In the genomic region with DNA sequence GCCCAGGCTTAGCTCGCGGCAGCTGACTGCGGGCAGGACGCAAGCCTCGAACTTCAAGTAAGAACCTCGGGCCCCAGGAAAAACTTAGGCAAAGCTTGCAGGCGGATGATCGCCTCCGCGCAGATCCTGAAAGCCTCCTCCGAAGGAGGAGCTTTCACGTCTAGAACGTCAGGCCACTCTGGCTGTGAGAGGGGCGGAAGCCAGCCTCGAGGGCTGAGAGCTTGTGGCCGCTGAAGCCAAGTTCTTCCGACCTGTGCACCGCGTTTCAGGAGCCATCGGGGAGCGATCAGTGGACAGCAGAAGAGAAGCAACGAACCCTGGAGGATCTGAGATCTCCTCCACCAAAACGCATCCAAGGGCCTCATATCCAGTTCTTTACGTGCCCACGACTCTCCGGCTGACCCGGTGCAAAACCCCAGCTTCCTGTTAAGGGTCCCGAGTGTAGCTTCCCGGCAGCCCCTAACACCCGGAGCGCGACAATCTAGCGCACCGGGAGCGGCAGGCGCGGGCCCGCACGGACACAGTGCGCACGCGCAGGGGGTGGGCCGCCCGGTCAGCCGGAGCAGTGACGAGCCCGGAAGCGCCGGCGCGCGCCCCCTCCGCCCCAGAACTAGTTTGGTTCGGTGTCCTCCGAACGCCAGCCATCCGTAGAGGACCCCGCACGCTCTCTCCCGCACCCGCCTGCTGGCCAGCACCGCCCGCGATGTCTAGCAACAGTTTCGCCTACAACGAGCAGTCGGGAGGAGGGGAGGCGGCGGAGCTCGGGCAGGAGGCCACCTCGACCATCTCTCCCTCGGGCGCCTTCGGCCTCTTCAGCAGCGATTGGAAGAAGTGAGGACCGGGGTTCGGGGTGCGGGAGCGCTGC, we compare ENCODE assay signal across 8 mouse cellular contexts. TPM values are rescaled to one million over a fixed set of nuclear protein-coding genes. Genes with fewer than 3 reads are reported as not detected.
DNase-seq lines count a peak whose midpoint lies in the region; ATAC-seq and TF ChIP-seq lines count a peak whose summit lies in the region.

Gene Ap3b1 (plus strand): TSS at position 560 of the 865 bp plus-strand sequence.

- TF ChIP-seq POLR2A in cerebellum, adult 2 months (IDR thresholded peaks at IDR 0.05; ENCODE audit: borderline replicate concordance, insufficient read depth, low read length): peak; percentile 83

- peak within 1 kb of the TSS; percentile 85 for H3K4me3 ChIP-seq in cerebellum, adult 2 months (replicated peaks; ENCODE audit: insufficient read depth, low read depth, low read length)
- peak within 1 kb of the TSS; percentile 81 for H3K4me3 ChIP-seq in forebrain, postnatal 0 days (ENCODE audit: low read depth, low read length)
- peak within 1 kb of the TSS; percentile 86 for H3K4me3 ChIP-seq in lung, postnatal 0 days (ENCODE audit: low read depth, low read length)

- peak within 1 kb of the TSS; percentile 27 for H3K27ac ChIP-seq in cerebellum, adult 2 months (ENCODE audit: insufficient read depth, low read length)
- peak within 1 kb of the TSS; percentile 78 for H3K27ac ChIP-seq in forebrain, postnatal 0 days (ENCODE audit: low read depth, low read length)
- peak within 1 kb of the TSS; percentile 92 for H3K27ac ChIP-seq in lung, postnatal 0 days (ENCODE audit: low read length)

- WGBS in cerebellum, adult 2 months: under 1% methylated on average over 79 of the region's 79 CpGs
- WGBS in forebrain, postnatal 0 days: under 1% methylated on average over 76 of the region's 79 CpGs
- WGBS in lung, postnatal 0 days: 3% methylated on average over 51 of the region's 79 CpGs

- no peak for TF ChIP-seq EP300 in lung, postnatal 0 days (IDR thresholded peaks at IDR 0.05)

- peak within 1 kb of the TSS; percentile 72 for H3K9ac ChIP-seq in forebrain, postnatal 0 days
- peak within 1 kb of the TSS; percentile 89 for H3K9ac ChIP-seq in lung, postnatal 0 days (replicated peaks; ENCODE audit: low read depth)

- H3K4me1 ChIP-seq in cerebellum, adult 2 months (ENCODE audit: control insufficient read depth, insufficient read depth, low read length): peaks cover 5% of the 10 kb centered on the region; the same call in 1 of the 2 replicates
- peaks cover 6% of the 10 kb centered on the region; the same call in 1 of the 2 replicates for H3K4me1 ChIP-seq in forebrain, postnatal 0 days (ENCODE audit: insufficient read depth)
- peaks cover 10% of the 10 kb centered on the region; the same call in 1 of the 2 replicates for H3K4me1 ChIP-seq in lung, postnatal 0 days (ENCODE audit: insufficient read depth, low read depth, low read length)

- peak; percentile 98 for ATAC-seq in forebrain, postnatal 0 days
- peak; percentile 98 for ATAC-seq in lung, postnatal 0 days

- DNase-seq in MEL-GATA-1-ER (ENCODE audit: extremely low read depth, low read depth): peak; percentile 64
- DNase-seq in cerebellum, adult 2 months: peak; percentile 87
- DNase-seq in forebrain, postnatal 0 days: peak; percentile 94
- peak; percentile 93 for DNase-seq in heart, postnatal 4 days
- DNase-seq in layer of hippocampus, adult 9-11 months: peak; percentile 88
- DNase-seq in lung, postnatal 0 days (ENCODE audit: low spot score): peak; percentile 92
- DNase-seq in ovary, postnatal 14 days (ENCODE audit: low spot score): peak; percentile 82
- DNase-seq in thymus, postnatal 14 days: peak; percentile 95

- TF ChIP-seq CTCF in cerebellum, adult 2 months (IDR thresholded peaks at IDR 0.05; ENCODE audit: borderline replicate concordance, insufficient read depth, low read depth, low read length): no peak
- peak; percentile 20; the same call in 1 of the 2 replicates for TF ChIP-seq CTCF in forebrain, postnatal 0 days (IDR thresholded peaks at IDR 0.05; ENCODE audit: low read depth)
- no peak; the same call in 1 of the 2 replicates for TF ChIP-seq CTCF in lung, postnatal 0 days (IDR thresholded peaks at IDR 0.05)

- H3K27me3 ChIP-seq in cerebellum, adult 2 months (ENCODE audit: control insufficient read depth, insufficient read depth, low read length): no peaks in the 10 kb centered on the region
- H3K27me3 ChIP-seq in forebrain, postnatal 0 days (ENCODE audit: insufficient read depth, low read length): no peaks in the 10 kb centered on the region
- H3K27me3 ChIP-seq in lung, postnatal 0 days (replicated peaks; ENCODE audit: insufficient read depth, low read length): no peaks in the 10 kb centered on the region

- H3K4me2 ChIP-seq in forebrain, postnatal 0 days (ENCODE audit: low read depth): peak within 1 kb of the TSS; percentile 77
- H3K4me2 ChIP-seq in lung, postnatal 0 days (replicated peaks; ENCODE audit: low read depth, low read length): peak within 1 kb of the TSS; percentile 83

- no peaks in the 10 kb centered on the region for H3K9me3 ChIP-seq in forebrain, postnatal 0 days (ENCODE audit: low read length)
- H3K9me3 ChIP-seq in lung, postnatal 0 days (ENCODE audit: low read length): no peaks in the 10 kb centered on the region

- no peaks in the 10 kb centered on the region for H3K36me3 ChIP-seq in forebrain, postnatal 0 days (ENCODE audit: insufficient read depth)
- H3K36me3 ChIP-seq in lung, postnatal 0 days (ENCODE audit: insufficient read depth, low read length): no peaks in the 10 kb centered on the region

RNA-seq across cellular contexts. Expression of gene Ap3b1, which starts in this region (rescaled TPM):
- polyA plus RNA-seq in cerebellum, adult 2 months (2012; rRNA removed): 33.0 and 34.4 TPM in 2 replicates
- total RNA-seq in forebrain, postnatal 0 days (2014; rRNA removed): 24.7 and 25.8 TPM in 2 replicates
- polyA plus RNA-seq in forebrain, postnatal 0 days (2015; fragmentation: Nextera tagmentation; extraction: Ambion mirVana): 16.8 and 25.2 TPM in 2 replicates
- 10 to 100 TPM; 29.4 to 31.8 TPM for total RNA-seq in heart, postnatal 4 days (2021)
- polyA plus RNA-seq in lung, postnatal 0 days (2015; fragmentation: Nextera tagmentation; extraction: Ambion mirVana): 26.1 and 33.4 TPM in 2 replicates

Comparison
In these comparisons a context has a peak if more than half of its experiments do, and no peak if none do; other contexts are left out.
1. Peak in every context shown above with its lines: DNase-seq, ATAC-seq, H3K4me3 ChIP-seq and H3K27ac ChIP-seq.
2. H3K27ac ChIP-seq: peak in every context shown above with its lines; median percentile 92 in lung, postnatal 0 days; 78 in forebrain, postnatal 0 days; 27 in cerebellum, adult 2 months.